Mouse (Mus musculus) forebrain, embryonic 15.5 days (tissue): Measurements from ENCODE around the gene Scamp4. TPM values are rescaled to one million over a fixed set of nuclear protein-coding genes. Genes with fewer than 3 reads are reported as not detected.
"Not testable (repeated sequence)": the region's sequence is repeated elsewhere in the genome, so short reads cannot be mapped to it uniquely, and the experiment has no call there.

Experiments used
- ATAC-seq: fragments of 200-750 bp; cut with Nextera tagmentation; replicated peaks from 2 replicates; pipeline ENCODE4 v1.8.0; 2017; ENCODE audit warnings: mild to moderate bottlenecking, moderate TSS enrichment, moderate library complexity
- H3K27ac ChIP-seq: fragments of 300-500 bp; sonication (generic); replicated peaks from 2 replicates; pipeline ENCODE4 v1.5.1; 2015; ENCODE audit warnings: mild to moderate bottlenecking, inconsistent platforms
- H3K27me3 ChIP-seq: fragments of 300-500 bp; sonication (generic); 2 replicates; pipeline ENCODE4 v1.6.1; 2015; ENCODE audit warnings: inconsistent platforms
- H3K36me3 ChIP-seq: fragments of 300-500 bp; sonication (generic); 2 replicates; pipeline ENCODE4 v1.6.1; 2015; ENCODE audit warnings: mild to moderate bottlenecking, inconsistent platforms
- H3K4me1 ChIP-seq: fragments of 300-500 bp; sonication (generic); 2 replicates; pipeline ENCODE4 v1.6.1; 2015; ENCODE audit warnings: inconsistent platforms
- H3K4me2 ChIP-seq: fragments of 300-500 bp; sonication (generic); replicated peaks from 2 replicates; pipeline ENCODE4 v1.6.1; 2015; ENCODE audit warnings: mild to moderate bottlenecking, inconsistent platforms
- H3K4me3 ChIP-seq: fragments of 300-500 bp; sonication (generic); 2 replicates; pipeline ENCODE4 v1.5.1; 2015; ENCODE audit warnings: mild to moderate bottlenecking, inconsistent platforms
- H3K9ac ChIP-seq: fragments of 300-500 bp; sonication (generic); replicated peaks from 2 replicates; pipeline ENCODE4 v1.6.1; 2015; ENCODE audit warnings: mild to moderate bottlenecking, inconsistent platforms
- H3K9me3 ChIP-seq: fragments of 300-500 bp; sonication (generic); 2 replicates; pipeline ENCODE4 v1.6.1; 2016; ENCODE audit warnings: inconsistent platforms
- WGBS: fragments of 180-500 bp; shearing (Covaris S2); methylation state at CpG from one replicate; pipeline ENCODE4 v1.1.7; 2015; ENCODE audit warnings: mixed read lengths; 5-methylcytosine and 5-hydroxymethylcytosine counted together
- polyA plus RNA-seq: library from polyadenylated mRNA; unstranded; fragments of >200 nt; fragmentation: Nextera tagmentation; extraction: Ambion mirVana; gene quantifications from 2 replicates; pipeline ENCODE4 v1.2.1, GENCODE M21; 2015

The Scamp4 gene
- polyA plus RNA-seq, 1 experiment from 2014 or later = 66.8 TPM

DNA sequence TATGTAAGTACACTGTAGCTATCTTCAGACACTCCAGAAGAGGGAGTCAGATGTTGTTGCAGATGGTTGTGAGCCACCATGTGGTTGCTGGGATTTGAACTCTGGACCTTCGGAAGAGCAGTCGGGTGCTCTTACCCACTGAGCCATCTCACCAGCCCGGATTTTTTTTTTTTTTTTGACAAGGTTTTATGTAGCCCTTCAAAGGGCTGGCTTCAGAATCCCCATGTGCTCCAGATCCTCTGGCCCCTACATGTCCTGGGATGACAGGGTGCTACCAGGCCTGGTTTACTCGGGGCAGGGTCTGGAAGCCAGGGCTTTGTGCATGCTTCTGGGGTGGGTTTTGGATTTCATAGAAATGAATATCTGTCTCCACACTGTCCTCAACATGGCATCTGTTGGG, 3.0 kb downstream of the Scamp4 start, which contains the start of gene Gm49322:
Gm49322 (plus strand) TSS at position 301 of the 400 bp plus-strand sequence.
- H3K4me3 ChIP-seq, H3K27ac ChIP-seq, H3K4me2 ChIP-seq, H3K27me3 ChIP-seq, H3K9me3 ChIP-seq, H3K9ac ChIP-seq, ATAC-seq: not testable (repeated sequence)
- Histone ChIP-seq H3K4me1 (peaks cover 20% of the 10 kb centered on the region), H3K36me3 (peaks cover 34% of the 10 kb centered on the region)
- 85% methylated on average over 4 of the region's 4 CpGs for WGBS

DNA sequence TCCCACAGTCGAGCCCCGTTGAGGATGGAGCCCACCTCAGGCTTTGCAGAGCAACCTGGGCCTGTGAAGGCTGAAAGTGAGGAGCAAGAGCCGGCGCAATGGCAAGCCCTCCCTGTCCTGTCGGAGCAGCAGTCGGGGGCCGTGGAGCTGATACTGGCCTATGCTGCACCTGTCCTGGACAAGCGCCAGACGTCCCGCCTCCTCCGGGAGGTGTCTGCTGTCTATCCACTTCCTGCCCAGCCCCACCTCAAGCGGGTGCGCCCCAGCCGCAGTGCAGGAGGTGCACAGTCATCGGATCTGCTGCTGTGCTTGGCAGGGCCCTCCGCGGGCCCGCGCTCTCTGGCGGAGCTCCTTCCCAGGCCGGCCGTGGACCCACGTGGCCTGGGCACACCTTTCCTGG, 3.6 kb downstream of the Scamp4 start:
- 92% methylated on average over 23 of the region's 23 CpGs for WGBS
- Histone ChIP-seq H3K36me3 (peaks cover 34% of the 10 kb centered on the region), H3K4me2 (no peak overlapping the region), H3K4me3 (no peak overlapping the region), H3K4me1 (peaks cover 20% of the 10 kb centered on the region), H3K27me3 (no peaks in the 10 kb centered on the region), H3K9me3 (no peaks in the 10 kb centered on the region), H3K27ac (no peak overlapping the region), H3K9ac (no peak overlapping the region)
- no peak for ATAC-seq

DNA sequence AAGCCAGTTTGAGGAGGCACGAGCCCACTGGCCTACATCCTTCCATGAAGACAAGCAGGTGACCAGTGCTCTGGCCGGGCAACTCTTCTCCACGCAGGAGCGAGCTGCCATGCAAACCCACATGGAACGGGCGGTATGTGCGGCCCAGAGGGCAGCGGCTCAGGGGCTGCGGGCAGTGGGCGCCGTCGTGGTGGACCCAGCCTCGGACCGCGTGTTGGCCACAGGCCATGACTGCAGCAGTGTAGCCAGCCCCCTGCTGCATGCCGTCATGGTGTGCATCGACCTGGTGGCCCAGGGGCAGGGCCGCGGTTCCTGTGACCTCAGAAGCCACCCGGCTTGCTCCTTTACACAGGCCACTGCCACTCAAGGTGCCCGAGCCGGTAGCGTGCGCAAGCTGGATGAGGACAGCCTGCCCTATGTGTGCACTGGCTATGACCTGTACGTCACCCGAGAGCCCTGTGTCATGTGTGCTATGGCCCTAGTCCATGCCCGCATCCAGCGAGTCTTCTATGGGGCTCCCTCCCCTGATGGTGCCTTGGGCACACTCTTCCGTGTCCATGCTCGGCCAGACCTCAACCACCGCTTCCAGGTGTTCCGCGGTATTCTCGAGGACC, 4.2 kb downstream of the Scamp4 start:
- 95% methylated on average over 34 of the region's 34 CpGs for WGBS
- Histone ChIP-seq H3K4me1 (peaks cover 20% of the 10 kb centered on the region), H3K27me3 (no peaks in the 10 kb centered on the region), H3K36me3 (peaks cover 35% of the 10 kb centered on the region), H3K4me2 (no peak overlapping the region), H3K9me3 (no peaks in the 10 kb centered on the region), H3K9ac (no peak overlapping the region), H3K27ac (no peak overlapping the region), H3K4me3 (no peak overlapping the region)
- no peak for ATAC-seq

DNA sequence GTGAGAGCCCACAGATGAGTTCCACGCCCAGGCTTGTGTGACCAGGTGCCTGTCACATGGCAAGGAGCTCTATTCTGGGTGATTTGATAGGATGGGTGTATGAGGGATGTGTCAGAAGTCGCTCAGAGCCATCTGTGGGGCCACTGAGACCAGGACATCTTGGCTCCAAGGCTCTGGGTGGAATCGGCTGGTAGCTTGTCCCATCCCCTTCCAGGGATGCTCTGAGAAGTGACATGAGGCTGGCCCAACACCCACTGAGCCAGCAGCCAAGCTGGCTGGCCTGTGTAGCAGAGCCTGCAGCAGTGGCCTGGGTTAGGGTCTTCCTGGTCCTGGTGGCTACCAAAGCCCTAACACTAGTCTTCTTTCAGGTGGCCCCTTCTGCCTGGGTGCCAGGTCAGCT, 5.8 kb downstream of the Scamp4 start:
- H3K9ac ChIP-seq = no peak overlapping the region
- whole genome bisulfite sequencing = 76% methylated on average over 3 of the region's 3 CpGs
- H3K36me3 ChIP-seq = peaks cover 43% of the 10 kb centered on the region
- peaks cover 12% of the 10 kb centered on the region for H3K4me1 ChIP-seq
- H3K27ac ChIP-seq = no peak overlapping the region
- H3K27me3 ChIP-seq = no peaks in the 10 kb centered on the region
- H3K4me3 ChIP-seq = no peak overlapping the region
- no peak for ATAC-seq
- no peaks in the 10 kb centered on the region for H3K9me3 ChIP-seq
- H3K4me2 ChIP-seq = no peak overlapping the region

DNA sequence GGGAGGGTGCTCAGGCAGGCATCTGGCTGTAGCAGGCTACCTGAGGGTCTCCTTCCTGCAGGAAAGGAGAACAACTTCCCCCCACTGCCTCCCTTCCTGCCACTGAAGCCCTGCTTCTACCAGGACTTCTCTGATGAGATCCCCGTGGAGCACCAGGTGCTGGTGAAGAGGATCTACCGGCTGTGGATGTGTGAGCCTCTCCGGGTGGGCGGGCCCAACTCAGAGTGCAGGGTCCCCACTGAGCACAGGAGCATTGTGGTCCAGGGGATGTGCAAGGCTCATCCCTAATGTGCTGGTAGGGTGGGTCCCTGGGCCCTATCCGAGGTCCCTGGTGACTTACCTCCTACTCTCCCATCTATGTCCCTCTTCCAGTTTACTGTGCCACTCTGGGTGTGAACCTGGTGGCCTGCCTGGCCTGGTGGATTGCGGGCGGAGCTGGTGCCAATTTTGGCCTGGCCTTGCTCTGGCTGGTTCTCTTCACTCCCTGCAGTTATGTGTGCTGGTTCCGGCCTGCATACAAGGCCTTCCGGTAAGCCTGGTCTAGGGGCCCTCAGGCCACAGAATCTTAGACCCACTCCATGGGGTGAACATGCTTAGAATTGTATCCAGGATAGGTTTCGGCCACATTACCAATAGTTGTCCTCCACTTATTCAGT, 6.7 kb downstream of the Scamp4 start:
- ATAC-seq = no peak
- H3K27ac ChIP-seq = no peak overlapping the region
- no peaks in the 10 kb centered on the region for H3K27me3 ChIP-seq
- H3K4me2 ChIP-seq = no peak overlapping the region
- 92% methylated on average over 10 of the region's 10 CpGs for WGBS
- H3K4me3 ChIP-seq = no peak overlapping the region
- H3K9me3 ChIP-seq = no peaks in the 10 kb centered on the region
- H3K36me3 ChIP-seq = peaks cover 51% of the 10 kb centered on the region
- no peak overlapping the region for H3K9ac ChIP-seq
- H3K4me1 ChIP-seq = peaks cover 3% of the 10 kb centered on the region

DNA sequence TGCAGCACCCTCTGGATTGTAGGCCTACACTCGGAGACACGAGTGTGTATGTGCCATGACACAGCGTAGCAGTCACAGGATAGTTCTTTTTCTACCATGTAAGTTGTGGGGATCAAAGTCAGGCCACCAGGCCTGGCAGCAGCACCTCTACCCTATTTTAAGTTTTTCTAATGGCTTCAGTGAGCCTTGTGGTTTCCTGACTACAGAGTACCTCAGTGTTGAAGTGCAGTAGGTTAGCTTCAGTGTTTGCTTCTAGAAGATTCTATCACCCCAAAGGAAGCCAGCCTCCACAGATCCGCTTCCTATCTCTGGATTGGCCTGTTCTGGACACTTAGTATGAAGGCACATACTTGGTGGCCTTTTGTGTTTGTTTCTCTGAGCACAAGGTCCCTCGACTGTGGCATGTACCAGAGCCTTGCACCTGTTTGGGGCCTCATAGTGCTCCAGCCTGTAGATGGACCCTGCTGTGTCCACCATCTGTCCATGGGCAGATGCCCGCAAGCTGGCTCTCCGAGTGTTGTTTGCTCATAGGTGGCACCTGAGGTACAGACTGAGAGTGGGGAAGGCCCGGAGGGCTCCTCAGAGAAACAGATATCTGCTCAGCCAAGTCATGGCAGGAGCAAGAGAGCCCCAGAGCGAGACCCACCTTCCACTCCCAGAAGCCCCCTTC, 7.6 kb downstream of the Scamp4 start:
- peaks cover 59% of the 10 kb centered on the region for H3K36me3 ChIP-seq
- no peak overlapping the region for H3K9ac ChIP-seq
- H3K9me3 ChIP-seq = no peaks in the 10 kb centered on the region
- H3K4me3 ChIP-seq = no peak overlapping the region
- no peak overlapping the region for H3K4me2 ChIP-seq
- no peak for ATAC-seq
- no peaks in the 10 kb centered on the region for H3K27me3 ChIP-seq
- WGBS = 93% methylated on average over 9 of the region's 9 CpGs
- H3K4me1 ChIP-seq = no peaks in the 10 kb centered on the region
- no peak overlapping the region for H3K27ac ChIP-seq

DNA sequence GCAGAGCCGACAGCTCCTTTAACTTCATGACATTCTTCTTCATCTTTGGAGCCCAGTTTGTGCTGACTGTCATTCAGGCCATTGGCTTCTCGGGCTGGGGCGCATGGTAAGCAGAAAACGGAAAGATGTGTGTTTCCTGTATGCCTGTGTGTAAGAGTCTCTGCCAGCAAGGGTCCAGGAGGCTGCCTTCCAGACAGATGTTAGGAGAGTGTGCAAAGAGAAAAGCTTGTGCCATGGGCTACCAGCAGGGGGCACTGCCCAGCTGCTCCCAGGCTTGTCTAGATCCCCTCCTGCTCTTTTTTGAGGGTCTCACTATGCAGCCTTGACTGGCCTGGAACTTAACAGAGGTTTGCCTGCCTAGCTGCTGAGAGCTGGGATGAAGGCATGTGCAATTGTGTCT, 8.4 kb downstream of the Scamp4 start:
- Histone ChIP-seq H3K27ac (no peak overlapping the region), H3K9me3 (no peaks in the 10 kb centered on the region), H3K27me3 (no peaks in the 10 kb centered on the region), H3K9ac (no peak overlapping the region), H3K36me3 (peaks cover 66% of the 10 kb centered on the region), H3K4me2 (no peak overlapping the region), H3K4me1 (no peaks in the 10 kb centered on the region), H3K4me3 (no peak overlapping the region)
- WGBS = 81% methylated on average over 4 of the region's 4 CpGs
- ATAC-seq = no peak

DNA sequence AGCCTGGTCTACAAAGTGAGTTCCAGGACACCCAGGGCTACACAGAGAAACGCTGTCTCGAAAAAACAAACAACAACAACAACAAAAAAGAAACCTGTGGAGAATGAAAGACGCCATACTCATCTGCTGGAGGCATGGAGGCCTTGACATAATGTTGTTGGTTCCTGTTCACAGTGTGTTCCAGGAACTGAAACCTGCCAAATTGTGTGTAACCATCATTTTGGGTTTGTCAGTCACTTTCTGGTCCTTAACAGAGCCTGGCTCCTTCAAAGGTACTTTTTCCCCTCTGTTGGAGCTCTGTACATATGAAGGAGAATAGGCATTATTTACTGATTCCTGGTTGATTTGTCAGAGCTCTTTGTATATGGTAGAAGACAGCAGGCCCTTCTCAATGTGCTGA, 9.2 kb downstream of the Scamp4 start:
- H3K4me3 ChIP-seq = no peak overlapping the region
- WGBS = 90% methylated on average over 3 of the region's 3 CpGs
- H3K9ac ChIP-seq = no peak overlapping the region
- H3K36me3 ChIP-seq = peaks cover 62% of the 10 kb centered on the region
- no peaks in the 10 kb centered on the region for H3K27me3 ChIP-seq
- H3K4me1 ChIP-seq = no peaks in the 10 kb centered on the region
- no peak overlapping the region for H3K4me2 ChIP-seq
- H3K27ac ChIP-seq = no peak overlapping the region
- no peak for ATAC-seq
- H3K9me3 ChIP-seq = no peaks in the 10 kb centered on the region

DNA sequence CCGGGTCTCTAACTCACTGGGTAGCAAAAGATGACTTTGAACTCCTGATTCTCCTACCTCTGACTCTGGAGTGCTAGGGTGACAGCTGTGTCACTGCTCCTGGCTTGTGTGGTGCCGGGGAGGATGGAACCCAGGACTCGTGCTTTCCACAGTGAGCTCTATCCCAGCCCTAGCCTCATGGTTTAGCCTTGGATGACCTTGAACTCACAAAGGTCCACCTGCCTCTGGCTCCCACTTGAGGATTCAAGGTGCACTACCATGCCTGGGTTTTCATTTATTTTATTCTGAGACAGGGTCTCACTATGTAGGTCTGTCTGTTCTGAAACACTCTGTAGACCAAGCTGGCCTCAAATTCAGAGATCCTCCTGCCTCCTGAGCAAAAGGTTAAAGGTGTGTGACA, 11.1 kb downstream of the Scamp4 start:
- Histone ChIP-seq H3K27me3 (no peaks in the 10 kb centered on the region), H3K4me2 (no peak overlapping the region), H3K36me3 (peaks cover 43% of the 10 kb centered on the region), H3K27ac (no peak overlapping the region), H3K4me1 (no peaks in the 10 kb centered on the region), H3K9me3 (no peaks in the 10 kb centered on the region), H3K9ac (no peak overlapping the region), H3K4me3 (no peak overlapping the region)
- ATAC-seq = no peak
- WGBS = 83% methylated on average over 3 of the region's 3 CpGs

DNA sequence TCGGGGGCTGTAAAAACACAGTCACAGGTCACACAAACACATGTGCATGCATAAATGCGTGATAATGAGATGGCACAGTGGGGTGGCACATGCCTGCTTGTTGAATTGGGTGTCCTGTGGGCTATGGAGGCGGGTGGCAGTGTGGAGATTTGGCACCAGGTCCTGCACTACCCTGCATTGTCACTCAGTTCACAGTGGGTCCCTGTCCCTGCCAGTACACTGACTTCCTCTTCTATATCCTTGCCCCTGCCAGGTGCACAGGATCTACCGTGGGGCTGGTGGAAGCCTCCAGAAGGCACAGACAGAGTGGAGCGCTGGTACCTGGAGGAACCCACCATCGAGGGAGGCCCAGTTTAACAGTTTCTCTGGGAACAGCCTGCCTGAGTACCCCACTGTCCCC, 11.7 kb downstream of the Scamp4 start:
- Histone ChIP-seq H3K4me2 (no peak overlapping the region), H3K9me3 (no peaks in the 10 kb centered on the region), H3K9ac (no peak overlapping the region), H3K27me3 (no peaks in the 10 kb centered on the region), H3K4me1 (no peaks in the 10 kb centered on the region), H3K27ac (no peak overlapping the region), H3K4me3 (no peak overlapping the region), H3K36me3 (peaks cover 38% of the 10 kb centered on the region)
- WGBS = 87% methylated on average over 6 of the region's 6 CpGs
- ATAC-seq = no peak

DNA sequence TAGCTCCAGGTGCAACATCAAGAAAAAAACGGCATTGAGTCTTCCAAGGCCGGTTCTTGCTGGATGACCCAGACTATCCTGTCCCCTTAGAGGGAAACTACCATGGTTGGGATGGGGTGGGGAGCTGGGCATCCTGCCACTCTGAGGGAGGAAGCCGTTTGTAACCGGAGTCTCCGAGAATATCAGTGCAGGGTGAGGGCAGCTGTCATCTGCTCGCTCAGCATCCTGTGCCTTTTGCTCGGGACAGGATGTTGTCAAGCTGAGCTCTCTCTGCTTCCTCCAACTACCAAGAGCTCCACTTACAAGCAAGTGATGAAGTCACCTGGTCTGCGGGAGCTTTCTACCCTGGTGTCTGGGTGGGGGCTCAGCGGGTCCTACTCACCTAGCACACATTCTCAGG, 15.5 kb downstream of the Scamp4 start:
- H3K9me3 ChIP-seq = no peaks in the 10 kb centered on the region
- H3K4me3 ChIP-seq = no peak overlapping the region
- no peak overlapping the region for H3K9ac ChIP-seq
- WGBS = 81% methylated on average over 9 of the region's 9 CpGs
- no peak for ATAC-seq
- H3K27me3 ChIP-seq = no peaks in the 10 kb centered on the region
- peaks cover 9% of the 10 kb centered on the region for H3K4me1 ChIP-seq
- no peak overlapping the region for H3K27ac ChIP-seq
- peaks cover 26% of the 10 kb centered on the region for H3K36me3 ChIP-seq
- no peak overlapping the region for H3K4me2 ChIP-seq

DNA sequence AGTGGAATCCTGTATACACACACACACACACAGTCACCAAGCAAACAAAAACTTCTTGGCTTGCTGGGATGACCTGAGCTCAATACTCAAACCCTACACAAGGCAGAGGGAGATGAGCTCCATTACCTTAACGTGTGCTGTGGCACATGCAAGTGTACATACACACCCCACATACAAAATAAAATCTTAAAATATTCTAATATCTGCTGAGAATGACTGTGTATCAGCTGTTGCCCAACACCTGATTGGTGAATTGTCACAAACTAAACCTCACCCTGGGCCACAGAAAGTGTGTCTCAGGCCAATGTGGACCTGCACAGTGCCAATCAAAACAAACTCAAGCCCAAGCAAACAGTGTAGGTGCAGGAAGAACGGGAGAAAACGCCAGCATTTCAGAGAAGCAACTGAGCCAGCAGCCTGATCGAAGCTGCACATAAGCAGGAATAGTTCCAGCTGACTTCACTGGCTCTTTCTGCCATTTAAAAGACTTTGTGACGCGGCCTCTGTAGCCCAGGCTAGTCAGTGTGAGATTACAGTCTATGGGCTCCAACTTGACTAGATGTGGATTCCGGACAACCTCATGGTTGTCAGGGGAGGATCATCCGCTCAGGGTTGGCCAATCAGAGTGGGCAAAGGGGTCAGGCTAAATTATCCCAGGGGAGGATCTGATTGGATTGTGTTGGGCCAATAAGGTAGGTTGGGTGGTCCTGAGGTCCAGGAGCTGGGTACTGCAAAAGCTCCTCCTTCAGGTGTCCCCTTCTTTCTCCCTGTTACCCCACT, 17.0 kb downstream of the Scamp4 start:
- H3K4me3 ChIP-seq = no peak overlapping the region
- H3K9ac ChIP-seq = no peak overlapping the region
- no peak for ATAC-seq
- H3K27ac ChIP-seq = no peak overlapping the region
- WGBS = 39% methylated on average over 8 of the region's 8 CpGs
- peaks cover 24% of the 10 kb centered on the region for H3K4me1 ChIP-seq
- H3K4me2 ChIP-seq = no peak overlapping the region
- H3K36me3 ChIP-seq = peaks cover 16% of the 10 kb centered on the region
- H3K9me3 ChIP-seq = no peaks in the 10 kb centered on the region
- no peaks in the 10 kb centered on the region for H3K27me3 ChIP-seq
